Mouse (Mus musculus): ENCODE measurements around the gene Pin1. TPM values are rescaled to one million over a fixed set of nuclear protein-coding genes. Genes with fewer than 3 reads are reported as not detected.

Gene Pin1
- polyA plus RNA-seq, 1 experiment from 2014 or later = 82.2 TPM

DNA sequence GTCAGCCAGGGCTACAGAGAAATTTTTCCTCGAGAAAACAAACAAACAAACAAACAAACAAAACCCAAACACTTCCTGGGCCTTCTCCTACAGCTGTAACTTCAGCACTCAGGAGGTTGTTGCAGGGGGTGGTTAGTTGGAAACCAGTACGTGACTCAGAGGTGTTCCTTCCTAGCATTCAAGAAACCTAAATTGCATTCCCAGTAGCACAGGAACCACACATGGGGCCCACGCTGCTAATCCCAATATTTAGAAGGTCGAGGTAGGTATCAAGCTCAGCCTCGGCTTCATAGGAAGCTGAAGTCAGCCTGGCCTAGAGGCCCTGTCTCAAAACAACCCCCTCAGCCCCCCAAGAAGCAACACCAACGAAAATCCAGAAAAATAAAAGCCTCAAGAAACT lies 10.4 kb upstream of the Pin1 start:
- DNase-seq (ENCODE audit: low spot score) = no peak
- WGBS = 32% methylated on average over 6 of the region's 6 CpGs
- peak overlapping the region; percentile 93 for H3K4me3 ChIP-seq
- H3K4me1 ChIP-seq = peaks cover 26% of the 10 kb centered on the region
- H3K27me3 ChIP-seq (replicated peaks; ENCODE audit: low read depth, poor library complexity, severe bottlenecking) = no peaks in the 10 kb centered on the region
- peaks cover 37% of the 10 kb centered on the region for H3K36me3 ChIP-seq (replicated peaks)
- H3K9me3 ChIP-seq = no peaks in the 10 kb centered on the region
- peak overlapping the region; percentile 92 for H3K27ac ChIP-seq (replicated peaks)

DNA sequence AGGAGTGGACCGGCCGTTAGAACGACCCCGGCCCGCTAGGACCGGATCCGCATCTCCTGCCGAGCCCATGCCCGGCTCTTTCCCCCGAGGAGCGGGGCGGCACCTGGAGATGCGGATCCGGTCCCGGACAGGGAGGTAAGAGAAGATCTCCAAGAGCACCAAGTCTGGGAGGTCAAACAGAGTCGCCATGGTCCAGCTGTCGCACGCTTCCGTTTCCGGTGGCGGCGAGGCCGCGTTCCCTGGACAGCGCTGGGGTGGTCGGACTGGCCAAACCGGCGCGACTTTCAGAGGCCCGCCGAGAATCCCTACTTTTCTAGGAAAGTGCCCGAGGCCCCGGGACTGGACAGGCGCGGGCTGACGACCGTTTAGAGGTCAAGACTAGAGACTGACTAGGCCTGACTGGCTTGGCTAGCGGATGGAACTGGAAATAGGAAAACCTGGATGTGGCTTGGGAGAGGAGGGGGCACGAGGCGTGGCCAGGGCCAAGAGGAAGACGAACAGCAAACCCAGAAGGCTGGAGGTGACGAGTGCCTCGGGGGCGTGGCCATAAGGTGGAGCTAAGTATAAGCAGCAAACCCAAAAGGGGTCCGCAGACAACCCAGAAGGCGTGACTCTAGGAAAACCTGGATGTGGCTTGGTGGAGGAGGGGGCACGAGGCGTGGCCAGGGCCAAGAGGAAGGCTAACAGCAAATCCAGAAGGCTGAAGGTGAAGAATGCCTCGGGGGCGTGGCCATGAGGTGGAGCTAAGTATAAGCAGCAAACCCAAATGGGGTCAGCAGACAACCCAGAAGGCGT lies 9.6 kb upstream of the Pin1 start, which contains the start of gene Ubl5:
Gene Ubl5 (plus strand): TSS at position 778 of the 795 bp plus-strand sequence.
- peak within 1 kb of the TSS; percentile 93 for H3K4me3 ChIP-seq
- H3K27ac ChIP-seq (replicated peaks) = peak within 1 kb of the TSS; percentile 92
- H3K36me3 ChIP-seq (replicated peaks) = peaks cover 37% of the 10 kb centered on the region
- H3K27me3 ChIP-seq (replicated peaks; ENCODE audit: low read depth, poor library complexity, severe bottlenecking) = no peaks in the 10 kb centered on the region
- peaks cover 26% of the 10 kb centered on the region for H3K4me1 ChIP-seq
- DNase-seq (ENCODE audit: low spot score) = peak; percentile 97
- no peaks in the 10 kb centered on the region for H3K9me3 ChIP-seq
- WGBS = under 1% methylated on average over 51 of the region's 51 CpGs

DNA sequence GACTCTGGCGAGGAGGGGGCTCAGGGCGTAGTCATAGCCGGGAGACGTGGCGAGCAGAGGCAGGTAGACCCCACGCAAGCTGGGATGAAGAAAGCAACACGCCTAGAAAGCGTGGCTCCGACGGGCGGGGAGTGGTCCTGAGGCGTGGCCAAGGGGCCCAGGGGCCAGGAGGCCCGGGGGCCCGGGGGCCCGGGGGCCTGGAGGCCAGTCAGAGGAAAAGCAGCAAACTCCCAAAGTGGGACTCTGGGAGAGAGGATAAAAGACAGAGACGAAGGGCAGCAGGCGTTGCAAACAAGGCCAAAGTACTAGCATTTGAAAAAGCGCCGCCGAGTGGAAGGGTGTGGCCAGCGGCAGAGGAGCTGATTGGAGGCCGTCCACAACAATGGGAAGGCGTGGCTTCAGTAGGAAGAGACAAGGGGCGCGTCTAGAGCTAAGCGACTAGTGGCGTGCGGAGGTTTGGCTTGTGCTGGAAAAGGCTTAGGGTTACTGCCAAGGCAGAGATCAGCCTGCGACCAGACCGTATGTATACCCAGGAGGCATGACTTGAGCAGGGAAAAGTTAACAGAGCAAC lies 8.9 kb upstream of the Pin1 start:
- WGBS = under 1% methylated on average over 30 of the region's 30 CpGs

DNA sequence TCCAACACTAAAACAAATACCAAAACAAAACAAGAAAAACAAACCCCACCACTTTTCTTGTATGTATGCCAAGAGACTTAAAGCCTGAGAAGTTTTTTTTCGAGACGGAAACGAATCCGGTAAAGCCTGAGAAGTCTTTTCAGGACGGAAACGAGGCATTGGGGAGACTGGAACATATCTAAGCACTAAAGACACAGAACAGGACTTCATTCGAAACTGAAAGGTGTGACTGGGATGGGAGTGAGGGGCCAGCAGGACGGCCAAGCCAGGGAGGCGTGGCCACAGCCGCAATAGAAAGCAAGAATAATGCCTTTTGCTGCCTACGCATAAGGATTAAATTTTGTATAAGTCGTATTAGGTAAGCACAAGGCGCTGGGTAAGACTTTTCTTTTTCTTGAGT lies 8.1 kb upstream of the Pin1 start:
- Histone ChIP-seq H3K27ac (replicated peaks) (peak overlapping the region; percentile 92; the same call in 1 of the 2 replicates), H3K27me3 (replicated peaks; ENCODE audit: low read depth, poor library complexity, severe bottlenecking) (no peaks in the 10 kb centered on the region), H3K4me3 (peak overlapping the region; percentile 93), H3K9me3 (no peaks in the 10 kb centered on the region), H3K4me1 (peaks cover 26% of the 10 kb centered on the region), H3K36me3 (replicated peaks) (peaks cover 37% of the 10 kb centered on the region)
- WGBS = 10% methylated on average over 13 of the region's 13 CpGs
- DNase-seq (ENCODE audit: low spot score) = no peak

More for the DNA sequence above, 8.9 kb upstream of the Pin1 start:
- Histone ChIP-seq H3K27me3 (replicated peaks; ENCODE audit: low read depth, poor library complexity, severe bottlenecking) (no peaks in the 10 kb centered on the region), H3K4me1 (peaks cover 26% of the 10 kb centered on the region), H3K9me3 (no peaks in the 10 kb centered on the region), H3K36me3 (replicated peaks) (peaks cover 37% of the 10 kb centered on the region), H3K27ac (replicated peaks) (peak overlapping the region; percentile 92), H3K4me3 (peak overlapping the region; percentile 93)
- DNase-seq (ENCODE audit: low spot score) = peak; percentile 88

DNA sequence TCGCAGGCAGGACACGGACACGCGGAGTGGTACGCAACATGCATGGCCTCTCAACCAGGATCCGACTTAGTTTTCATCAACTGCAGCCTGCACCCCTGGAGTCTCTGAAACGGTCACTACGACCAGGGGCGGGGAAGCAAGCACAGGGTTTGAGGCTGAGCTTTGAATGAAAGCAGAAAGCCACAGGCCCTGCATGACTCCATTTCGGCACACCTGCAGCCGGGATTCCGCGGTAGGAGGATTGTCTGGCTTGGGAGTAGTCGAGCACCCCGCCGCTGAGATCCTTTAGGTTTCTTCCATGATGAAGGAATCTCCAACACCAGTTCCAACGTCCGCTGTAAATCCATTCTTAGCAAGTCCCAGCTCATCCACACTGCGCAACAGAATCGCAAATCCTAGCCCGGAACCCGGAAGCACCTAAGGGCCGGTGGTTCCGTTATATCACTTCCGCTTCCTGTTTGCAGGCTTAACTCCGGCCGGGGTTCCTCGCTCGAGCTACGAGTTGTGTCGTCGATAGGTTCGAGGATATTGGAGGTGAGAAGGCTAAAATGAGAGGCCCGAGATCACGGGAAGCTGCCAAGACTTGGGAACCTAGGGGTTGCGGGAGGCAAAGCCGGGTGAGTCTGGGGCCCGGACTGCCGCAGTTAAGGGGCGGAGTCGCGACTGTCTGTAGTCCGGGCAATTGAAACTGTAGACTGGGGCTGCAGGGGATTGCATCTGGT lies 7.4 kb upstream of the Pin1 start, which contains the start of gene Fbxl12:
Gene Fbxl12 (minus strand): TSS at position 408 of the 722 bp plus-strand sequence.
- Histone ChIP-seq H3K4me1 (peaks cover 26% of the 10 kb centered on the region), H3K4me3 (peak within 1 kb of the TSS; percentile 93), H3K36me3 (replicated peaks) (peaks cover 37% of the 10 kb centered on the region), H3K9me3 (no peaks in the 10 kb centered on the region), H3K27me3 (replicated peaks; ENCODE audit: low read depth, poor library complexity, severe bottlenecking) (no peaks in the 10 kb centered on the region), H3K27ac (replicated peaks) (peak within 1 kb of the TSS; percentile 92)
- peak; percentile 85 for DNase-seq (ENCODE audit: low spot score)
- WGBS = under 1% methylated on average over 43 of the region's 43 CpGs

DNA sequence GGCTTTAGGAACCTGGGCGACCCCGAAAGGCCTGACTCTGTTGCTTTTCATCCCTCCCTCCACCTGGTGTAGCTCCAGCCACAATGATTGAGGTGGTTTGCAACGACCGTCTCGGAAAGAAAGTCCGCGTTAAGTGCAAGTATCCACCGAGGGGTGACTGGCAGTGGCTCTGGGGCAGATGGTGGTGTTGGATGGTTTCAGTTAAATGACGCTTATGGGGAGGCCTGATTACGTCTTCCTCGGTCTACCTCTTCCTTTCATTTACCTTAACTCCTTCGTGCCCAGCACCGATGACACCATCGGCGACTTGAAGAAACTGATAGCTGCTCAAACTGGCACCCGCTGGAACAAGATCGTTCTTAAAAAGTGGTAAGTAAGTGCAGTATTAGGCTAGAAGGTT lies 6.8 kb upstream of the Pin1 start:
- Histone ChIP-seq H3K4me1 (peaks cover 26% of the 10 kb centered on the region), H3K27me3 (replicated peaks; ENCODE audit: low read depth, poor library complexity, severe bottlenecking) (no peaks in the 10 kb centered on the region), H3K9me3 (no peaks in the 10 kb centered on the region), H3K27ac (replicated peaks) (peak overlapping the region; percentile 92), H3K36me3 (replicated peaks) (peaks cover 36% of the 10 kb centered on the region), H3K4me3 (peak overlapping the region; percentile 93)
- DNase-seq (ENCODE audit: low spot score) = no peak
- WGBS = 3% methylated on average over 17 of the region's 17 CpGs

DNA sequence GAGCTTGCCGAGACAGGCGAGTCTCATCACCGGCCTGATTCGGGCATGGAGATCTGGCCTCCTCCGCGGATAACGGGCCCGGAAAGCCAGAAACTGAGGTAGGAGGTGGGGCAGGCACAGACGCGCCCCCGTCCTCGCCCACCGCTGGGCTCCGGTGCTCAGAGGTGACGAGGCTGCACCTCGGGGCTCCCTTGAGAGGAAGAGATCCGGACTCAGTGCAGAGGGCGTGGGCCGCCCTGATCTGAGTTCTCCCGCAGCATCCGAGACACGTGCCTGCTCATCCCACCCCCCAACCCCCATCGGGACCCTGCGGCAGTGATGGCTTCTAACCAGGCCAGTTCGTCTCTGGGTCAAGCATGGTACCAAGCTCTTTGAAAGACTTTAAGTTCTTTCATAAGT lies 364 bp downstream of the Pin1 start:
- DNase-seq (ENCODE audit: low spot score) = no peak
- peaks cover 29% of the 10 kb centered on the region for H3K4me1 ChIP-seq
- peaks cover 61% of the 10 kb centered on the region for H3K36me3 ChIP-seq (replicated peaks)
- H3K9me3 ChIP-seq = no peaks in the 10 kb centered on the region
- H3K4me3 ChIP-seq = peak overlapping the region; percentile 88
- H3K27ac ChIP-seq (replicated peaks) = peak overlapping the region; percentile 84
- WGBS = under 1% methylated on average over 25 of the region's 25 CpGs
- H3K27me3 ChIP-seq (replicated peaks; ENCODE audit: low read depth, poor library complexity, severe bottlenecking) = no peaks in the 10 kb centered on the region

DNA sequence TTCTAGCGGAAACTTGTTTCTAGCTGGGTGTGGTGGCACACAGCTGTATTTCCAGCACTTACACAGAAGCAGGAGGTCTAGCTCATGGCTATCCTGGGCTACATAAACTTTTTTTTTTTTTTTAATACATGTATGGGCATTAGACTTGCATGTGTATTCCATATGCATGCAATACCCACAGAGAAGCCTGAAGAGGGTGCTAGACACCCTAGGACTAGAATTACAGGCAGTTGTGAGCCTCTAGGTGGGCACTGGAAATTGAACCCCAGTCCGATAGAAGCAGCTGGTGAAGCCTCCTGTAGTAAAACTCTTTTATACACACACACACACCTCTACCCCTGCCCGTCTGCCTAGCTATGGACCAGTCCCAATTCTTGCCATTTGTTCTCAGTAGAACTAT lies 2.0 kb downstream of the Pin1 start:
- Histone ChIP-seq H3K36me3 (replicated peaks) (peaks cover 62% of the 10 kb centered on the region), H3K27me3 (replicated peaks; ENCODE audit: low read depth, poor library complexity, severe bottlenecking) (no peaks in the 10 kb centered on the region), H3K4me1 (peaks cover 29% of the 10 kb centered on the region), H3K27ac (replicated peaks) (no peak overlapping the region), H3K9me3 (no peaks in the 10 kb centered on the region), H3K4me3 (peak overlapping the region; percentile 88; the same call in 1 of the 2 replicates)
- no peak for DNase-seq (ENCODE audit: low spot score)
- WGBS = 81% methylated on average over 3 of the region's 3 CpGs

DNA sequence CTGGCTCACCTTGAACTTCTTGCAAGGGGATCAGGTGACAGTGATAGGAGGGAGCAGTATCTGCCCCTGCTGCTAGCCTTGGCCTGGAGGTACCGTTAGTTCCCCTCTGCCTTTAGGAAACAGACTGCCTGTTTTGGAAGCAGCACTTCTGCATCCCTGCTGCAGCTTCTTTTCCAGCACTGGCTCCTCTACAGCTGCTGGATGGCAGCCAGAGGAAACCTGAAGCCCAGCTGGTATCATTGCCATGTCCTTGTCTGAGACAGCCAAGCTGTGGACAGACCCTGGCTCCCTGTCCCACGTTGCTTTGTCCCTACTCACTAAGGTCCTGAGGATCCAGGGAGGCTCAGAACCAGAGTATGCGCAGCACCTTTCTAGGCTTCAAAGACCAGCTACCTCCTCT lies 5.7 kb downstream of the Pin1 start:
- H3K9me3 ChIP-seq = no peaks in the 10 kb centered on the region
- H3K36me3 ChIP-seq (replicated peaks) = peaks cover 91% of the 10 kb centered on the region
- H3K27me3 ChIP-seq (replicated peaks; ENCODE audit: low read depth, poor library complexity, severe bottlenecking) = no peaks in the 10 kb centered on the region
- no peak for DNase-seq (ENCODE audit: low spot score)
- H3K4me1 ChIP-seq = peaks cover 20% of the 10 kb centered on the region
- H3K27ac ChIP-seq (replicated peaks) = no peak overlapping the region
- no peak overlapping the region for H3K4me3 ChIP-seq
- 92% methylated on average over 3 of the region's 3 CpGs for whole genome bisulfite sequencing

DNA sequence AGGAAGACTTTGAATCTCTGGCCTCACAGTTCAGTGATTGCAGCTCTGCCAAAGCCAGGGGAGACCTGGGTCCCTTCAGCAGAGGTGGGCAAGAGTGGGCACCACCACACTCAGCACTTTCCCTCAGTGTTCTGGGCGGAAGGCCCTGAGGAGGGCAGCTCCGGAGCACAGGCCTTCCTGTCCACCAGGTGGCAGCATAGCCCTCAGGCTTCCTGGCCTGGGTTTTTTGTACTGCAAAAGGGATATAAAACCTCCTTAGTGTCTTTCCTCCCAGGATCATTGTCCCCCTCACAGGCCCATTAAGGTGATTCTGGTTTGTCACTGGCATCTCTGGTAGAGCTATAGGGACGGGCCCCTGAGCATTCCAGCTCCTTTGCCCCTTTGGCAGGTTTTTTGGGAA lies 10.4 kb downstream of the Pin1 start:
- Histone ChIP-seq H3K36me3 (replicated peaks) (peaks cover 80% of the 10 kb centered on the region), H3K4me3 (no peak overlapping the region), H3K9me3 (no peaks in the 10 kb centered on the region), H3K27me3 (replicated peaks; ENCODE audit: low read depth, poor library complexity, severe bottlenecking) (no peaks in the 10 kb centered on the region), H3K4me1 (peaks cover 15% of the 10 kb centered on the region), H3K27ac (replicated peaks) (no peak overlapping the region)
- DNase-seq (ENCODE audit: low spot score) = peak; percentile 72
- WGBS = 67% methylated on average over 3 of the region's 3 CpGs

DNA sequence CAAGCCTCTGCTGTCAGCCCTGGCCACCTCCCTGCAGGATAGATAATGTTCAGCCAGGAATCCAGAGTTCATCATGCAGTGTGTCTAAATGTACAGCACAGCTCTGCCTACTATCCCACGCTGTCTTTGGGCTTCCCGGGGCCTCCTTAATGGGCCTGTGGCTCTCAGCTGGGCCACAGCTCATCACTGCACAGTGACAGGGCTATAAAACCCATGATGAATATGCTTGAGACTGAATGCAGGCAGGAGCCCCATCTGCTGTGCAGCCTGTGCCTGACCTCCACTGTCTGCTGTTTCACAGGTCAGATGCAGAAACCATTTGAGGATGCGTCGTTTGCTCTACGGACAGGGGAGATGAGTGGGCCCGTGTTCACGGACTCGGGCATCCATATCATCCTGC lies 11.0 kb downstream of the Pin1 start:
- H3K4me1 ChIP-seq = peaks cover 15% of the 10 kb centered on the region
- no peak overlapping the region for H3K4me3 ChIP-seq
- 93% methylated on average over 8 of the region's 8 CpGs for WGBS
- no peak overlapping the region for H3K27ac ChIP-seq (replicated peaks)
- no peaks in the 10 kb centered on the region for H3K9me3 ChIP-seq
- no peaks in the 10 kb centered on the region for H3K27me3 ChIP-seq (replicated peaks; ENCODE audit: low read depth, poor library complexity, severe bottlenecking)
- peaks cover 74% of the 10 kb centered on the region for H3K36me3 ChIP-seq (replicated peaks)
- no peak for DNase-seq (ENCODE audit: low spot score)

DNA sequence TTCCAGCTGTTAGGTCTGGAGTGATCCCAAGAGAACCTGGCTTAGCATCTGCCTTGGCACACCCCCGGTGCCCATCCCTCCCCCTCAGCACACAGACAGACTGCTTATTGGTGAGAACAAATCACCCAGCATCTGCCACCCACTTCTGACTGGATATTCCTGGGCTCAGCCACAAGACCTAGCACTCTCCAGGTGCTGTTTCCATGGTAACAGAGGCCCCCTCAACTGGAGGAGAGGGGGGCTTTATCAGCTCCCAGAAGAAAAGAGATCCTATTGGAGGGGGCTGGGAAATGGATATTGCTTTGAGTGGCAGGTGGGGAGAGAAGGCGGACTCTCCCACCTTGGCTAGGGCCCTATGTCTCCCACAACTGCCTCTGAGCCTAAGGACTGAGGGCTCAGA lies 12.1 kb downstream of the Pin1 start:
- peaks cover 63% of the 10 kb centered on the region for H3K36me3 ChIP-seq (replicated peaks)
- WGBS = 88% methylated on average over 2 of the region's 2 CpGs
- H3K9me3 ChIP-seq = no peaks in the 10 kb centered on the region
- peaks cover 15% of the 10 kb centered on the region for H3K4me1 ChIP-seq
- no peak overlapping the region for H3K4me3 ChIP-seq
- no peak for DNase-seq (ENCODE audit: low spot score)
- no peaks in the 10 kb centered on the region for H3K27me3 ChIP-seq (replicated peaks; ENCODE audit: low read depth, poor library complexity, severe bottlenecking)
- no peak overlapping the region for H3K27ac ChIP-seq (replicated peaks)
